Mouse (Mus musculus) left cerebral cortex, postnatal 25 days (tissue): ENCODE data around the gene Tmem158. TPM values are rescaled to one million over a fixed set of nuclear protein-coding genes. Genes with fewer than 3 reads are reported as not detected.

Source experiments
- total RNA-seq, 2 experiments: library from RNA; stranded (reverse); gene quantifications; 2 replicates each; pipeline ENCODE4 v1.2.3; 2021

Gene Tmem158
- total RNA-seq, 2 experiments from 2014 or later: 56.5 to 75.0 TPM

Other genes starting within 250 kb of the Tmem158 start
- 10 to 100 TPM; 23.0 to 31.4 TPM for gene Tmem42, start 239.4 kb downstream of the Tmem158 start, total RNA-seq
- 1 to 10 TPM; 1.3 to 2.2 TPM for gene Tgm4, start 226.0 kb downstream of the Tmem158 start, total RNA-seq
- 10 to 100 TPM; 67.1 to 68.9 TPM for gene Zdhhc3, start 147.6 kb downstream of the Tmem158 start, total RNA-seq
- gene Exosc7, start 147.5 kb downstream of the Tmem158 start, total RNA-seq: 10 to 100 TPM; 39.3 to 43.1 TPM
- 1 to 10 TPM; 3.6 to 3.7 TPM for gene Clec3b, start 109.8 kb downstream of the Tmem158 start, total RNA-seq
- under 1 TPM; 0.11 to 0.23 TPM for gene Cdcp1, start 44.7 kb downstream of the Tmem158 start, total RNA-seq
- gene Lars2, start 106.2 kb upstream of the Tmem158 start, total RNA-seq: 10 to 100 TPM; 35.7 to 54.0 TPM
- gene Limd1, start 217.9 kb upstream of the Tmem158 start, total RNA-seq: 1 to 10 TPM; 6.1 to 7.2 TPM